ENCODE assay signal across 8 mouse cellular contexts in genomic region chr2:13413520-13414178, GRCm38 (mm10).
DNase-seq lines count a peak whose midpoint lies in the region; ATAC-seq and TF ChIP-seq lines count a peak whose summit lies in the region.

No protein-coding gene starts in this region.

- no peaks in the 10 kb centered on the region for H3K27me3 ChIP-seq in forebrain, embryonic 16.5 days (replicated peaks; ENCODE audit: control insufficient read depth, insufficient read depth, low read length)
- no peaks in the 10 kb centered on the region for H3K27me3 ChIP-seq in intestine, embryonic 15.5 days (replicated peaks)
- no peaks in the 10 kb centered on the region for H3K27me3 ChIP-seq in lung, embryonic 14.5 days (ENCODE audit: insufficient read depth, low read length)
- H3K27me3 ChIP-seq in small intestine, adult 2 months (ENCODE audit: control insufficient read depth, insufficient read depth, low read length), result no peaks in the 10 kb centered on the region

- H3K9me3 ChIP-seq in forebrain, embryonic 16.5 days (ENCODE audit: control insufficient read depth, low read length), result no peaks in the 10 kb centered on the region
- H3K9me3 ChIP-seq in intestine, embryonic 15.5 days, result no peaks in the 10 kb centered on the region
- H3K9me3 ChIP-seq in lung, embryonic 14.5 days (ENCODE audit: low read depth, low read length), result no peaks in the 10 kb centered on the region

- H3K4me3 ChIP-seq in forebrain, embryonic 16.5 days (replicated peaks; ENCODE audit: low read length), result no peak overlapping the region
- no peak overlapping the region for H3K4me3 ChIP-seq in intestine, embryonic 15.5 days (replicated peaks)
- no peak overlapping the region for H3K4me3 ChIP-seq in lung, embryonic 14.5 days (ENCODE audit: low read depth, low read length)
- H3K4me3 ChIP-seq in small intestine, adult 2 months (ENCODE audit: low read depth, low read length), result no peak overlapping the region

- TF ChIP-seq POLR2A in small intestine, adult 2 months (IDR thresholded peaks at IDR 0.05; ENCODE audit: low read depth, low read length), result no peak

- H3K36me3 ChIP-seq in forebrain, embryonic 16.5 days (ENCODE audit: control insufficient read depth, insufficient read depth), result no peaks in the 10 kb centered on the region
- H3K36me3 ChIP-seq in intestine, embryonic 15.5 days, result no peaks in the 10 kb centered on the region
- H3K36me3 ChIP-seq in lung, embryonic 14.5 days (ENCODE audit: insufficient read depth), result no peaks in the 10 kb centered on the region
- peaks cover 8% of the 10 kb centered on the region; the same call in 1 of the 2 replicates for H3K36me3 ChIP-seq in small intestine, adult 2 months (ENCODE audit: control insufficient read depth, insufficient read depth, low read length)

- H3K4me1 ChIP-seq in forebrain, embryonic 16.5 days (replicated peaks; ENCODE audit: control insufficient read depth, insufficient read depth, low read length), result no peaks in the 10 kb centered on the region; the same call in 1 of the 2 replicates
- peaks cover 5% of the 10 kb centered on the region; the same call in 1 of the 2 replicates for H3K4me1 ChIP-seq in intestine, embryonic 15.5 days (replicated peaks)
- no peaks in the 10 kb centered on the region for H3K4me1 ChIP-seq in lung, embryonic 14.5 days (ENCODE audit: insufficient read depth)
- peaks cover 17% of the 10 kb centered on the region for H3K4me1 ChIP-seq in small intestine, adult 2 months (ENCODE audit: control insufficient read depth, insufficient read depth, insufficient read length, low read length)

- ATAC-seq in CD4-positive, CD25-positive, alpha-beta regulatory T cell, adult 4 months, result peak; percentile 90
- peak; percentile 32; the same call in 1 of the 2 replicates for ATAC-seq in forebrain, embryonic 16.5 days
- ATAC-seq in intestine, embryonic 15.5 days, result peak; percentile 88
- peak; percentile 79 for ATAC-seq in lung, embryonic 14.5 days (ENCODE audit: insufficient read depth)
- no peak for ATAC-seq in erythroblast, adult 5-6 weeks (replicated peaks; ENCODE audit: low FRiP score, poor library complexity, severe bottlenecking)

- no peak overlapping the region for H3K9ac ChIP-seq in forebrain, embryonic 16.5 days (replicated peaks; ENCODE audit: low read depth, low read length)
- H3K9ac ChIP-seq in intestine, embryonic 15.5 days, result no peak overlapping the region
- no peak overlapping the region for H3K9ac ChIP-seq in lung, embryonic 14.5 days

- DNase-seq in ZHBTc4 (ENCODE audit: low read depth, low spot score), result peak; percentile 66
- DNase-seq in lung, embryonic 14.5 days, result peak; percentile 75
- DNase-seq in cerebellum, adult 9-11 months, result no peak

- no peak for TF ChIP-seq CTCF in lung, embryonic 14.5 days (IDR thresholded peaks at IDR 0.05; ENCODE audit: low read depth)
- TF ChIP-seq CTCF in small intestine, adult 2 months (IDR thresholded peaks at IDR 0.05; ENCODE audit: extremely low read depth, insufficient read length, insufficient replicate concordance, low read depth, low read length), result no peak

- H3K27ac ChIP-seq in forebrain, embryonic 16.5 days (ENCODE audit: low read length), result no peak overlapping the region
- H3K27ac ChIP-seq in intestine, embryonic 15.5 days, result peak overlapping the region; percentile 60
- H3K27ac ChIP-seq in lung, embryonic 14.5 days (ENCODE audit: low read depth), result peak overlapping the region; percentile 69
- peak overlapping the region; percentile 76 for H3K27ac ChIP-seq in small intestine, adult 2 months (ENCODE audit: insufficient read depth, low read depth, low read length)

- 51% methylated on average over 4 of the region's 4 CpGs for whole genome bisulfite sequencing in forebrain, embryonic 16.5 days
- 35% methylated on average over 4 of the region's 4 CpGs for WGBS in intestine, embryonic 15.5 days
- WGBS in lung, embryonic 14.5 days, result 37% methylated on average over 4 of the region's 4 CpGs
- WGBS in small intestine, adult 2 months, result 13% methylated on average over 4 of the region's 4 CpGs

- H3K4me2 ChIP-seq in forebrain, embryonic 16.5 days (ENCODE audit: low read length), result no peak overlapping the region
- H3K4me2 ChIP-seq in intestine, embryonic 15.5 days (replicated peaks), result no peak overlapping the region
- no peak overlapping the region for H3K4me2 ChIP-seq in lung, embryonic 14.5 days
